Mouse (Mus musculus) liver, embryonic 15.5 days (tissue): ENCODE data around the gene Ccne1. TPM values are rescaled to one million over a fixed set of nuclear protein-coding genes. Genes with fewer than 3 reads are reported as not detected.

ENCODE experiments used
- polyA plus RNA-seq: library from polyadenylated mRNA; unstranded; fragments of >200 nt; fragmentation: Nextera tagmentation; extraction: Ambion mirVana; gene quantifications from 2 replicates; pipeline ENCODE4 v1.2.1, GENCODE M21; 2015

Gene Ccne1
- polyA plus RNA-seq, 1 experiment from 2014 or later, result 79.9 TPM

Other genes starting within 250 kb of the Ccne1 start
- gene Uri1, start 84.0 kb downstream of the Ccne1 start, polyA plus RNA-seq, result 11.5 and 12.8 TPM in 2 replicates
- gene 1600014C10Rik, start 75.7 kb upstream of the Ccne1 start, polyA plus RNA-seq, result 17.3 and 19.8 TPM in 2 replicates
- 0.53 and 0.66 TPM in 2 replicates for gene Plekhf1, start 120.5 kb upstream of the Ccne1 start, polyA plus RNA-seq
- gene Pop4, start 163.9 kb upstream of the Ccne1 start, polyA plus RNA-seq, result 11.2 and 12.1 TPM in 2 replicates